Mouse (Mus musculus): ENCODE data around the gene Sqstm1.

The Sqstm1 gene

DNA sequence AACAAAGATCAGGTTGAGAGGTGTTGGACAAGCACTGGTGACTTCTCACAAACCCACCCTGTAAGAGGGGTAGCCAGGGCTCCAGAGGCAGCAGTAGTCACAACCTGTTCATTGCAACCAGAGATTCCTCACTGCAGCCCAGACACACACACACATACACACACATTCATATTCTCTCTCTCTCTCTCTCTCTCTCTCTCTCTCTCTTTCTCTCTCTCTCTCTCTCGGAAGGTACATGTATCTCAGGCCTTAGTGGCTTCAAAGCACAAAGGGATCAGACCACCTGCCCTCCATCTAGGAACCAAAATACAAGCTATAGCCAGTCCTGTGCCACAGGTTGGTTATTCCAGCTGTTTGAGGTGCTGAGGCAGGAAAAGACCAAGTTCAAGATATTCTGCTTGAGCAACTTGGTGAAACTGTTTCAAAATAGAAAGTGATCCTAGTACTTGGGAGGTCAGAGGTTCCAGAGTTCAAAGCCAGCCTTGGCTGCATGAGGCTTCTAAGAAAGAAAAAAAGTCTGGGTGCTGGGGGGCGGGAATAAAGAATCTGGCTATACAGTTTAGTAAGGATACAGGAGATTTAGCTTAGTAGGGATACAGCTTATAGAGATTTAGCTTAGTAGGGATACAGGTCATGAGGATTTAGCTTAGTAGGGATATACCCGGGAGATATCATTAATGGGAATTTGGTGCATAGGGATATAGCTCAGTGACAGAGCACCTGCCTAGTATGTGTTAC lies 864 bp upstream of the Sqstm1 start:
- DNase-seq (ENCODE audit: low spot score in 2 of 2), result no peak

DNA sequence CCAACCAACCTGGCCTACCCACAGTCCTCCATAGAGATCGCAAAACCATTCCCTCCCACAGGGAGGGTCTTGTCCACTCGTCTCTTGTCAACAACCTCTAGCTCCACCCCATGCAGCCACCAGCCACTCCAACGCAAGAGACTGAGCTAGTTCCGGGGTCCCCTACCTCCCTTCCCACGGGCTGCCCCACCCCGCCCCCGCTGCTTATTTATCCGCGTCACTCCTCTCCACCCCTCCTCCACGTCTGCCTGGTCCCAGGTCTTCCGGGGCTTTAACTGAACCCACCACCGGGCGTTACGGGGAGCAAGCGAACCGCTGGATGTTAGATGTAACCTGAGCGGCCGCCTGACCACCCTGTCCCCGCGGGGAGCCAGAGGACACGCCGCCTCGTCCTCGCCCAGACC lies 524 bp downstream of the Sqstm1 start:
- peak; percentile 57 to 66 for DNase-seq (ENCODE audit: low spot score in 2 of 2)

DNA sequence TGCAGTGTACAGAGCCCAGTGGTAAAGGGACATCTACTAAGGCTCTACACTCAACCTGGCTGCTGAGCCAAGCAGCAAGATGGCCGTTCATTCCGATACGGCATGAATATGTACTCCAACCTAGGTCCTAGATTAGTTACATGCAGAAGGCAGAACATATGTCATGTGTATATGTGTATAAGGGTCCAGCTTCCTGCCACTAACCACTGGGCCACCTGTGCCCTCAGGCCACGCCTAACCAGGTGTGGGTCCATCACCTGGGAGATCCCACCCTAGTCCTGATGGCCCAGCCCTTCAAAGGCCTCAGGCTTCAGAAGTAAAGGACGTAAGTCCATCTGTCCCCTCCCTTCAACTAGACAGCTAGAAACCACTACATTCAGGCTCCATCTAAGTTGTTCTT lies 2.6 kb downstream of the Sqstm1 start:
- no peak for DNase-seq (ENCODE audit: low spot score in 2 of 2)

DNA sequence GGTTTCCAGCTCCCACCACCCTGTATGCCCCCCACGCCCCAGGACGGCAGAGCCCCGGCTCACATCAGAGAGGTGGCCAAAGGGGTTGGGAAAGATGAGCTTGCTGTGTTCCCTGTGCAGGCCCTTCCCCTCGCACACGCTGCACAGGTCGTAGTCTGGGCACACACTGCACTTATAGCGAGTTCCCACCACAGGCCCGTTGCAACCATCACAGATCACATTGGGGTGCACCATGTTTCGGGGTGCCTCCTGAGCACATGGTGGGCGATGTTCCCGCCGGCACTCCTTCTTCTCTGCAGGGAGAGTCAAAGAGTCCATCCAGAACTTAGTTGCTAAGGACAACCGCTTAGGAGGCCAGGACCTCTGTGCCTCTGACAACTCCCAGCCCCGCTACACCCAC lies 3.3 kb downstream of the Sqstm1 start:
- DNase-seq (ENCODE audit: low spot score in 2 of 2), result no peak

DNA sequence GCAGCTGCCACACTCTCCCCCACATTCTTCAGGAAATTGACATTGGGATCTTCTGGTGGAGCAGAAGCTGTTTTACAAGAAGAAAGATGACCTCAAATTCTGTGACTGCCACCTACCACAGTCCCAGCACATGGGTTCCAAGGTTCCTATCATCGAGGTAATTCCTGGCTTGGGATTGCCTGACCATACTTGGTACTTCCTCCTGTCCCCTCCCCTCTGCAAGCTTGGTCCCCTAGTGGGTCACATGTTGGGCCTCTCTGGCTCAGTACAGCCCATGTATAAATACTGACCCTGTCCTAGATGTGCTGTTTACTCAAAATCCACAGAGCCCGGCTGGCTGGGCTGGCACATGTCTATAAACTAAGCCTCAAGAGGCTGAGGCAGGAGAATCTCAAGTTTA lies 4.6 kb downstream of the Sqstm1 start:
- no peak for DNase-seq (ENCODE audit: low spot score in 2 of 2)

DNA sequence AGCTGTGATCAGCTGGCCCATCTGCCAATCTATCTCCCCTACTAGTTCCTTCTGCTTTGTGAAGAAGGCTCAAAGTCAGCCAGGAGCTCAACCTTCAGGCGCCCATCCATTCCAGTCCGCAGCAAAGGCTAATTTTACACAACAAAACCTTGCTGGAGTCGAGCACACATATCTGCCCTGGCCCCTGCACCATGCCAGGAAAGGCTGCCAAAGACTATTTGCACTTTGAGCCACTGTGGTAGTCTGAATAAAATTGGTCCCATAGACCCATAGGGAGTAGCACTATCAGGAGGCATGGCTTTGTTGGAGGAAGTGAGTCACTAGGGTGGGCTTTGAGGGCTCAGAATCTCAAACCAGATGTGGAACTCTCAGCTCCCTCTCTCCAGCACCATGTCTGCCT lies 5.2 kb downstream of the Sqstm1 start:
- DNase-seq (ENCODE audit: low spot score in 2 of 2), result no peak

DNA sequence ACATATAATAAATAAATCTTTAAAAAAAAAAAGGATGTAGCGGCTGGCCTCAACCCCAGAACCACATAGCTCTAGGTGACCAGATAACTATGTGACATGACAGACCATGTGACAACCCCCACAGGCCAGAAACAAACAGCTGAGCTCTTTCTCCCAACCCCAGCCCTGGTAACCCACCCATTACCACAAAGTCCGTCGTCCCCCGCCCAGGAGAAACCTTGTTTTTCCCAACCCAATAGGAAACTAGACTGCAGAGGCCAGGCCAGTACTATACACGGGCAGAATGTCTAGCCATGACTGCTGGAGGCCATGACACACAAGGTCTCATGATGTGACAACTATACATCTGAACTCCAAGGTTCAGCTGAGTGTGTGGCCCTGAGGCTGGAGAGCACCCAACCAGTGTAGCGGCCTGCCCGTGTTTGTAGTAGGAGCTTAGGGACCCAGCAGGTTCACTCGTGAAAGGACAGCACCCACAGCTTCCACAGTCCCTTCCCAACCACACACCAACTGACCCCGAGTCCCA lies 7.3 kb downstream of the Sqstm1 start:
- DNase-seq (ENCODE audit: low spot score in 2 of 2), result no peak

DNA sequence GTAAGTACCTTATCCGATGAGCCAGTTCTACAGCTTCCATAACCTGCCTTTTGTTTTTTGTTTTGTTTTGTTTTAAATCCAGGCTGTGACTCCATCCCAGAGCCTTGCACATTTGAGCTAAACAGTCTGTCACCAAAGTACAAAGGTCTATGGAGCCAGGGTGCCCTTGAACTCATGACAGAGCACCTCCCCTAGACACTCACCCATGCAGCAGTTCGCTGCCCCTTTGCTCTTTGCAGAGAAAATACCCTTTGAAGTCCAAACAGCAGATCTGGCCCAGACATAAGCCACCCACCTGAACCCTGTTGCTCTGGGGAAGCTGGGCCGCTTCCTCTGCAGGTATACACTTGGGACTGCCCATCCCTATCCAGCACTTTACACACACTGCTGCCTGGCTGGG lies 9.0 kb downstream of the Sqstm1 start:
- DNase-seq (ENCODE audit: low spot score in 2 of 2), result no peak

DNA sequence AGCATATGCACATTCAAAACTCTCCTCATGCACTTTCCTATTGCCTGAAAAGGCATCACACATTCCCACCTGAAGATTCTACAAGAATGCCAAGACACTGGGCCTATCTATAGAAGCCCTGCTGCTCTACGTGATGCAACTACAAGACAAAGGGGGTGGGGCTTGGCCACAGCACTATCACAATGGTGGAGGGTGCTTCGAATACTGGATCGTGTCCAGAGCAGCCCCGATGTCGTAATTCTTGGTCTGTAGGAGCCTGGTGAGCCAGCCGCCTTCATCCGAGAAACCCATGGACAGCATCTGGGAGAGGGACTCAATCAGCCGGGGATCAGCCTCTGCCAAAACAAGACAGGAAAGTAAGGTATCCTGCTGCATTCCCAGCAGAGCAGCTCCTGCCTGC lies 10.0 kb downstream of the Sqstm1 start:
- DNase-seq (ENCODE audit: low spot score in 2 of 2), result no peak

DNA sequence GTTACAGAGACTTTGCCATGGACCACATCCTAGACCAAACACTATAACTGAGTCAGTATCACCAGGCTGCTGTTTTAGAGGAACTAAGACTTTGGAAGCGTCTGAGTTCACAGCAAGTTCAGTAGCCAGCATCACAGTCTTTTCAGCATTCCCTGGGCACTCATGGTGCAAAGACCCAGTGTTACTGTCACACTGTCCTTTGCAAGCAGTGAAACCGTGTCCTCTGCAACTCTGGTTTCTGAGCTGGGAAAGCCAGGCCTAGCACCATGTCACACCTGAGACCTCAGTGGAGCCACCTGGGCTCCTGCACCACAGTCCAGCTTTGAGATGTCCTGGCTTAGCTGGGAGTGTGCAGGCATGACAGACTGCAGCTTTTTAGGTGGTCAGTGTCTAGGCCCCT lies 11.7 kb downstream of the Sqstm1 start:
- no peak for DNase-seq (ENCODE audit: low spot score in 2 of 2)

DNA sequence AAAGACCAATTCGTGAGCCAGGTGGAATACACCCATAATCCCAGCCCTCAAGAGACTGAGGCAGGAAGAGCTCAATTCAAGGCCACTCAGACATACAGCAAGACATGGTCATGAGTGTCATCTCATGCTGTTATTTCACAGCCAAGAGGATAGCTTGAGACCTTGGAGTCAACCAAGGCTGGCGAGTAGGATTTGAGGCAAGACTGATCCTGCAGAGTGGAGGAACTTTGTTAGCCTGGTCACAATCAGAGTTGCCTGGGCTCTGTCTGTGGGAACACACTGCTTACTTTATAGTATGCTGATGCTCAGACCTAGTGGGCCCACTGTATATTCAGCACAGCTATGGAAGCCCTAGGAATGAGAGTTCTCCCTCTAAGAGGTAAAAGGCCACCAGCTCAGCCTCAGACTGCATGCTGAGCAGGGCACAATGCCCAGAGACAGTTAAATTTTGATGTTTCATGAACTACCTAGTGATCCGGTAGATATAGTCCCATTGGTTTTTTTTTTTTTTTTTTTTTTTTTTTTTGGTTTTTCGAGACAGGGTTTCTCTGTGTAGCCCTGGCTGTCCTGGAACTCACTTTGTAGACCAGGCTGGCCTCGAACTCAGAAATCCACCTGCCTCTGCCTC lies 12.3 kb downstream of the Sqstm1 start:
- DNase-seq (ENCODE audit: low spot score in 2 of 2), result no peak

DNA sequence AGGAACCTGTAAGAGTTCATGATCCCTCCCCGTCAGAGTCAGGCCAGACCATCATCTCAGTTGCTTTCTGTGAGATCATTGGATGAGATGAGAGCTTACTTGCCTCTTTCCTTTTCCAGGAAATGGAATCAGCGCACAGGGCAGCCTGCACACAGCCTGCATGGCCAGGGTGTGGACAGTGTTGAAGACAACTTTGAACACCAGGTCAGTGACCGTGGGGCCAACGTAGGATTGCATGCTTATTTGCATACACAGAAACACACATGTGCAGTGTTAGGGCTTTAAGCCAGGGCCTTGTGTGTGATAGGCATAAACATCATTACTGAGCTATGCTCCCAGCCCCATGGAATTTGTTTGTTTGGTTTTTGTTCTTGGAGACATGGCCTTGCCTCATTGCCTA lies 13.1 kb downstream of the Sqstm1 start:
- DNase-seq (ENCODE audit: low spot score in 2 of 2), result no peak

DNA sequence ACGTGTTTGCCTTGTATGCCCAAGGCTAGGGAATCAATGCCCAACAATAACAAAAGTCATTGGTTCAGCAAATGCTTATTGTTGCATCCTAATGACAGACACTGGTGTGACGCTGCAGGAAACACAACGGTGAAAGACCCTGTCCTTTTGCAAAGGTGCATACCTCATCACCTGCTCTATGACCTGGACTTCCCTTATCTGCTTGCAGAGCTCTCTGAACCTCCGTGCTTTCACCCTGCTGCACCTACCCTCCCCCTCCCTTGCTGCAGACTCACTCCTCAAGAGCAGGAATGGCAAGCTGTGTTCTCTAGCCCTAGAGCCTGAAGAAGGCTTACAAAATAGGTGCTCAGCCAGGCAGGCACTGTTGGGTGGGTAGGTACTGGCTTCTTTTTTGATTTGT lies 15.8 kb downstream of the Sqstm1 start:
- DNase-seq (ENCODE audit: low spot score in 2 of 2), result no peak

DNA sequence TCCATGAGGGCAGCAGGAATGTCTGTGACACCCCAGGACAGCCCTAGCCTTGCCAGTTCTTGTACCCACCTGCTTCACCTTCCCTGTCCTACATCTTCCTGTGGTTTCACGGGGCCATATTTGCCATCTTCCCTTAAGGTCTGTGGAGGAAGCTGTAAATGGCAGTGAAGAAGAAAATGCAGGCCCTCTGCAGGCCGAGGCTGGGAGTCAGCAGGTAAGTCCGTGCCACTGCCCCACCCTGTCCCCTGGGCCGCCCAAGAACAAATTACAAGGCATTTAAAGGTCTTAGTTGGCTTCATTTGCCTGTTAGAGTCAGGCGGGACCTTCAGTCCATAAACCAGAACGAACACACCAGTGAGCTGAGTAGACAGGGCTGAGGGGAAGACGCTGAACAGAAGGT lies 16.6 kb downstream of the Sqstm1 start:
- no peak for DNase-seq (ENCODE audit: low spot score in 2 of 2)

DNA sequence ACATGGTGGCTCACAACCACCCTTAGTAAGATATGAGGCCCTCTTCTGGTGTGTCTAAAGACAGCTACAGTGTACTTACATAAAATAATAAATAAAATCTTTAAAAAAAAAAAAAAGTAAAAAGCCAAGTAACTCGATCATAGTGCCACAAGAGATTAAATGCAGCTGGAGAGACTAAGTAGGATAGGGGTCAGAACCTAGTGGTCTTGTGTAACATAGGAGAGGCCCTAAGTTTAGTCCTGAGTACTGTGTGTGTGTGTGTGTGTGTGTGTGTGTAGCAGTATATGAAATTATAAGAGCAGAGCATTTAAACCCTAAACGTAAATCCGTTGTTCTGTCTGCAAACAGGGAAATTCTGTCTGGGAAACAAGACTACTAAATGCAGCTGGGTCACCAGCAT lies 18.3 kb downstream of the Sqstm1 start:
- DNase-seq (ENCODE audit: low spot score in 2 of 2), result no peak

DNA sequence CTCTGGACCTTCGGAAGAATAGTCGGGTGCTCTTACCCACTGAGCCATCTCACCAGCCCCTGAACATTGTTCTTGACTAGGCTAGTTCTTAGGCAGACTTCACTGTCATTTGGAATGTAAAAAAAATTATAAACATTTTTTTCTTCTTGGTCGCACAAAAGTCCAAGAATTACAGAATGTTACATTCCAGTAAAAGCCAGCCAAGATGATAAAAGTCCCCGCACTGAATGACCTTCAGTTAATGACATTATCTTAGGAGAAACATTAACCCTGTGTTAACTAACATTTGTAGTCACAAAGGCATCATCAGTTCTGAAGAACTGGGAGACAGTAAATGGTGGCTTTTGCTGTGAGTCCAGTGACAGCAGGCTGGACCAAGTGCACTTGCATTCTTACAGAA lies 20.3 kb downstream of the Sqstm1 start:
- DNase-seq (ENCODE audit: low spot score in 2 of 2), result no peak

DNA sequence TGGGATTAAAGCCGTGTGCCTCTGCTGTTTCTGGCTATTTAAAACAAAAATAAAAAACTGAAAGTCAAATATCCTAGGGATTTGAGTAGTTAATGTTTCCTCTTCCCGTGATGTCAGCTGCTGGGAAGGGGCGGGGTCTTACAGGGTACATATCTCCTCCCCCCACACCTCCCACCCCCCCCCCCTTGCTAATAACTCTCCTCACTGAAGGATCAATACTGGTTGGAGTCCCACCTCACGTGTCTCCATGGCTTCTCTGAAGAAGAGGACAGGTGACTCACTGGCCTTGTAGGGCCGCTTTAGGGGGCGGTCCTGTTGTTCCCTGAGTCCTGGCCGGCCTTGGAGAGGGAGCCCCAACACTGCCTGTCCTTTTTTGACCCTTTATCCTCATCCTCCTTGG lies 21.9 kb downstream of the Sqstm1 start:
- DNase-seq (ENCODE audit: low spot score in 2 of 2), result no peak

DNA sequence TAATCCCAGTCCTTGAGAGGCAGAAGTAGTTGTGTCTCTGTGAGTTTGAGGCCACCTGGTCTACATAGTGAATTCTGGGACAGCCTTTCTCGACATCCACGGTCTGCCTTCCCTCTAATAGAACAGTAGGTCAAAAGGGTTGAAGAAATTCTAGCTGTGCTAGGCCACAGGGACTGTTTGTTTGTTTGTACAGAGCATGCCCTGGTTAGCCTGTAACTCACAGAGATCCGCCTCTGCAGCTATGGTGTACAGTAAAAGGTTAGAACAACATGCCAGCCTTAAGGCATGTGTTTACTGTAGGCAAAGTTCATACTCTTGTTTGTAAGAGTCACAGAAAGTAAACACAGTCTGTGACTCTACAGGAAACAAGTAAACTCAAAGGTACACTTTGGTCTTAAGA lies 25.8 kb downstream of the Sqstm1 start:
- DNase-seq (ENCODE audit: low spot score in 2 of 2), result no peak

DNA sequence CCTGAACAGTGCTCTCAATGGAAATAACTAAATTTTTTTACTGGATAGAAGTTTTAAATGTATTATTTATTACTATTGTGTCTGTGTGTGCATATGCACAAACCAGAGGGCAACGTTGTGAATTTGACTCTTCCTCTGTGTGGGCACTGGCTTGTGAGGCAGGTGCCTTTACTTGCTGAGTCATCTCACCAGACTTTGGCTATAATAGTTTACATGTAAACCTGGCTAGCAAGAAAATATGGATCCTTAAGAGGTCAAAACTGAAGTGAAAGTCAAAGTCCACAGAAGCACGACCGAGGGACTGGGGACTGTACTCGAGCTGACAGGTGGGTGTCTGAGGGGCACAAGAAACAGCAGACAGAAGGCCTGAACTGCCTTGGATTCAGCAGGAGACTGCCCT lies 27.9 kb downstream of the Sqstm1 start:
- DNase-seq (ENCODE audit: low spot score in 2 of 2), result no peak

DNA sequence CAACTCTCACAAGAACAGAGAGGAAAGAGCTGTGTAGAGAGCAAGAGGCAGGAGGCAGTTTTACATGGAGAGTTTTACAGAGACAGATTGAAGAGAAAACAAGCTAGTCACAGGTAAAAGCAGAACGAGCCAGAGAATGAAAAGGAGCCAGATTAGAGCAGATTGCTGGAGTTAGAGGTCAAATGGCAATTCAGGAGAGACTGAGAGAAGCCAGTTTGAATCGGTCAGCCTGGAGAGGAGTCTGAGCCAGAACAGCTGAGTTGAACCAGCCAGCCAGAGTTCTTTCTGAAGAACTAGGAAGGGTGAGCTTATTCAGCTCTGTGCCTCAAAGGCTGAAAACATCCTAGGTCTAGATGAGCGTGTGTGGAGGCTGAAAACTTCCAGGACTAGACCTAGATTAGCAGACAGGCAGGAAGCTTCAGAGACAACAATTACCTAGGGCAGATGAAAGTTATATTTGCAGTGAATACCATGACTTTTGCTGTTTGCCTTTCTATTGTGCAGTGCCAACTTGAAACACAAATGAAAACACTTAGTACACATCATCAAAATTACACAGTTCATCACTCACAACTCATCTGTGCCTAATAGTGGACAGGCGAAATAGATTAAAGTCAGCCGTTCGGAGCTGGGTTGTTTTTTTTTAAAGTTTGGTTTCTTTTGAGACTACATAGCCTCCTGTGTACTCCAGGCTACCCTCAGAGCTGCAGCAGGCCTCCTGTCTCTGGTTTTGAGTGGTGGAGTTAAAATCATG lies 30.0 kb downstream of the Sqstm1 start:
- DNase-seq (ENCODE audit: low spot score in 2 of 2), result no peak

DNA sequence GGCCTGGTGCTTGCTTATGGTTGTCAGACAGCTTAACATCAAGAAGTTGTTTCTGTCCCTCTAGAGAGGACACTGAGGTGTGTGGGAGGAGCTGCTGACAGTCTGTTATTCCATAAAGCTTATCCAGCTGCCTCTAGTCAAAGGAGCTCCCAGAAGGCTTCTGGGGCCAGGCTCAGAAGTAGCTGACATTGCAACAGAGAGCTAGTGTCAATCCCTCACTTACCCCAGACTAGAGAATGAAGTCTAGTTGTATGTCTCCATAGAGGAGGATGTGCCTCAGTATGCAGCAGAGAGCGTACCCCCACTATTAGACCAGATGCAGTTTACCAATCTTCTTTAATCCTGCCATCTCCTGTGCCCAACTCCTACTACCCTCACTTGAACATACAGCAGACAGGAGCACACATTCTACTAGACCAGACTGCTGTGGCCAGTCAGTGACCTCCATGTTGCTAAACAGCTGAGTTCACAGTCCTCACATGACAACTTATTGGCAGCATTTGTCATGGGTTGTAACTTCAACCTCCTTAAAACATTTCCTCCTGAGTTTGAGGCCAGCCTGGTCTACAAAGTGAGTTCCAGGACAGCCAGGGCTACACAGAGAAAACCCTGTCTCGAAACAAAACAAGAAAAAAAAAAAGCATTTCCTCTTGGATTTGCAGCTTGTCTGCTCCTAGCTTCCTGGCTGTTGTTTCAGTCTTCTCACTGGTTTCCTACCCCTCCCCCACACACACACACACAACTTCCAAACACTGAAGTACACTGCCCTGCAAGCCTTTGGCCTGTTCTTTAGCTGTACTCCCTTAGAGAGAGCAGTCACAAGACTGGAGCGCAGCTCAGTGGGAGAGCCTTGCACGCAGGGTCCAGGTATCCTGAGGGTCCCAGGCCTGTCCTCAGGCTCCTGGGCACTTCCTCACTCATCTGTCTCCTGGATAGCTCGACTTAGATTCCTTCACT lies 31.8 kb downstream of the Sqstm1 start:
- no peak for DNase-seq (ENCODE audit: low spot score in 2 of 2)

DNA sequence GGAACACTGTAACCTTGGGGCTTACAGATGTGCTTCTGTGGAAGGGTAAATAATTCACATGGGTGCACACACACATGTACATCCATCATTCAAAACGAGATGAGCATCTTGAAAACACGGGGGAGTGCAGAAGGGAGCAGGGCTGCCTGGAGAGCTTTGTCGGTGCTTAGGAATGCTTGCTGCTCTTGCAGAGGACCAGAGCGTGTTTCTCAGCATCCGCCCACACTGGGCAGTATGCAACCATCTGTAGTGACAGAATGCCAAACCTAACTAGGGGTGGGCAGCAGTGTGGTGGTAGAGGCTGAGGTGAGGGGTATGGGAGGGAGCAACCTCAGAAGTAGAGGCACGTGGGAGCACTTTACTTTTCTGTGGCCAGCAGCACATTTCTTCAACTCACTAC lies 33.5 kb downstream of the Sqstm1 start:
- DNase-seq (ENCODE audit: low spot score in 2 of 2), result no peak
